Mouse (Mus musculus) midbrain, embryonic 15.5 days (tissue): ENCODE measurements around the gene Chst12. TPM values are rescaled to one million over a fixed set of nuclear protein-coding genes. Genes with fewer than 3 reads are reported as not detected.

Experiments
- ATAC-seq: fragments of 200-750 bp; cut with Nextera tagmentation; replicated peaks from 2 replicates; pipeline ENCODE4 v1.8.0; 2017; ENCODE audit warnings: moderate TSS enrichment
- H3K27ac ChIP-seq: fragments of 300-500 bp; sonication (generic); 2 replicates; pipeline ENCODE4 v1.5.1; 2015; ENCODE audit warnings: mild to moderate bottlenecking, inconsistent platforms
- H3K27me3 ChIP-seq: fragments of 300-500 bp; sonication (generic); replicated peaks from 2 replicates; pipeline ENCODE4 v1.6.1; 2015; ENCODE audit warnings: inconsistent platforms
- H3K36me3 ChIP-seq: fragments of 300-500 bp; sonication (generic); replicated peaks from 2 replicates; pipeline ENCODE4 v1.6.1; 2015; ENCODE audit warnings: inconsistent platforms
- H3K4me1 ChIP-seq: fragments of 300-500 bp; sonication (generic); 2 replicates; pipeline ENCODE4 v1.6.1; 2015; ENCODE audit warnings: inconsistent platforms
- H3K4me2 ChIP-seq: fragments of 300-500 bp; sonication (generic); 2 replicates; pipeline ENCODE4 v1.6.1; 2015; ENCODE audit warnings: inconsistent platforms, mild to moderate bottlenecking, moderate library complexity
- H3K4me3 ChIP-seq: fragments of 300-500 bp; sonication (generic); 2 replicates; pipeline ENCODE4 v1.5.1; 2015; ENCODE audit warnings: mild to moderate bottlenecking, inconsistent platforms
- H3K9ac ChIP-seq: fragments of 300-500 bp; sonication (generic); 2 replicates; pipeline ENCODE4 v1.6.1; 2015; ENCODE audit warnings: mild to moderate bottlenecking, inconsistent platforms
- H3K9me3 ChIP-seq: fragments of 300-500 bp; sonication (generic); 2 replicates; pipeline ENCODE4 v1.6.1; 2016; ENCODE audit warnings: inconsistent platforms
- WGBS: fragments of 180-500 bp; shearing (Covaris S2); methylation state at CpG from one replicate; pipeline ENCODE4 v1.1.7; 2015; ENCODE audit warnings: mixed read lengths; 5-methylcytosine and 5-hydroxymethylcytosine counted together
- polyA plus RNA-seq: library from polyadenylated mRNA; unstranded; fragments of >200 nt; fragmentation: Nextera tagmentation; extraction: Ambion mirVana; gene quantifications from 2 replicates; pipeline ENCODE4 v1.2.1, GENCODE M21; 2015

Gene Chst12
- polyA plus RNA-seq, 1 experiment from 2014 or later = 25.1 TPM

- no peak overlapping the region for H3K27ac ChIP-seq
- ATAC-seq = no peak
- H3K36me3 ChIP-seq = no peaks in the 10 kb centered on the region
- no peaks in the 10 kb centered on the region for H3K27me3 ChIP-seq
- no peak overlapping the region for H3K4me3 ChIP-seq
- no peak overlapping the region for H3K4me2 ChIP-seq
- no peaks in the 10 kb centered on the region for H3K9me3 ChIP-seq
- H3K9ac ChIP-seq = no peak overlapping the region
- H3K4me1 ChIP-seq = peaks cover 4% of the 10 kb centered on the region
- WGBS = 65% methylated on average over 4 of the region's 4 CpGs
Measured at GRCm38 (mm10) chr5:140566271-140566670, 60.9 kb downstream of the Chst12 start.

- no peak for ATAC-seq
- no peaks in the 10 kb centered on the region for H3K36me3 ChIP-seq
- no peak overlapping the region for H3K4me3 ChIP-seq
- H3K4me2 ChIP-seq = no peak overlapping the region
- no peaks in the 10 kb centered on the region for H3K9me3 ChIP-seq
- H3K27ac ChIP-seq = no peak overlapping the region
- no peaks in the 10 kb centered on the region for H3K27me3 ChIP-seq
- no peak overlapping the region for H3K9ac ChIP-seq
- peaks cover 4% of the 10 kb centered on the region for H3K4me1 ChIP-seq
- 63% methylated on average over 11 of the region's 11 CpGs for WGBS
Measured at GRCm38 (mm10) chr5:140567321-140567720, 62.0 kb downstream of the Chst12 start.

GRCm38 (mm10) chr5:140567751-140568150, 62.4 kb downstream of the Chst12 start:
- no peak overlapping the region for H3K9ac ChIP-seq
- ATAC-seq = no peak
- WGBS = 92% methylated on average over 5 of the region's 5 CpGs
- no peaks in the 10 kb centered on the region for H3K9me3 ChIP-seq
- no peak overlapping the region for H3K4me2 ChIP-seq
- no peak overlapping the region for H3K4me3 ChIP-seq
- no peaks in the 10 kb centered on the region for H3K27me3 ChIP-seq
- H3K27ac ChIP-seq = no peak overlapping the region
- H3K36me3 ChIP-seq = no peaks in the 10 kb centered on the region
- peaks cover 4% of the 10 kb centered on the region for H3K4me1 ChIP-seq

- no peak overlapping the region for H3K4me3 ChIP-seq
- H3K9ac ChIP-seq = no peak overlapping the region
- no peak overlapping the region for H3K4me2 ChIP-seq
- H3K36me3 ChIP-seq = no peaks in the 10 kb centered on the region
- no peak overlapping the region for H3K27ac ChIP-seq
- H3K4me1 ChIP-seq = peaks cover 4% of the 10 kb centered on the region
- no peak for ATAC-seq
- no peaks in the 10 kb centered on the region for H3K27me3 ChIP-seq
- WGBS = 44% methylated on average over 10 of the region's 10 CpGs
- H3K9me3 ChIP-seq = no peaks in the 10 kb centered on the region
Measured at GRCm38 (mm10) chr5:140568321-140568970, 63.1 kb downstream of the Chst12 start.

- no peak for ATAC-seq
Measured at GRCm38 (mm10) chr5:140569032-140569595, 63.8 kb downstream of the Chst12 start.

GRCm38 (mm10) chr5:140570223-140570870, 65.0 kb downstream of the Chst12 start:
- no peak overlapping the region for H3K4me3 ChIP-seq
- 89% methylated on average over 13 of the region's 13 CpGs for WGBS
- H3K9me3 ChIP-seq = no peaks in the 10 kb centered on the region
- H3K27me3 ChIP-seq = no peaks in the 10 kb centered on the region
- H3K4me1 ChIP-seq = peaks cover 4% of the 10 kb centered on the region
- no peaks in the 10 kb centered on the region for H3K36me3 ChIP-seq
- no peak for ATAC-seq
- no peak overlapping the region for H3K4me2 ChIP-seq
- H3K9ac ChIP-seq = no peak overlapping the region
- no peak overlapping the region for H3K27ac ChIP-seq

More at GRCm38 (mm10) chr5:140569032-140569595, 63.8 kb downstream of the Chst12 start:
- Histone ChIP-seq H3K9ac (no peak overlapping the region), H3K27ac (no peak overlapping the region), H3K9me3 (no peaks in the 10 kb centered on the region), H3K4me1 (peaks cover 4% of the 10 kb centered on the region), H3K4me2 (no peak overlapping the region), H3K4me3 (no peak overlapping the region), H3K36me3 (no peaks in the 10 kb centered on the region), H3K27me3 (no peaks in the 10 kb centered on the region)
- 89% methylated on average over 16 of the region's 16 CpGs for WGBS

GRCm38 (mm10) chr5:140571201-140571600, 65.9 kb downstream of the Chst12 start:
- Histone ChIP-seq H3K27ac (no peak overlapping the region), H3K4me3 (no peak overlapping the region), H3K36me3 (no peaks in the 10 kb centered on the region), H3K27me3 (no peaks in the 10 kb centered on the region), H3K4me2 (no peak overlapping the region), H3K9ac (no peak overlapping the region), H3K9me3 (no peaks in the 10 kb centered on the region), H3K4me1 (peaks cover 4% of the 10 kb centered on the region)
- ATAC-seq = no peak
- 60% methylated on average over 4 of the region's 4 CpGs for WGBS

GRCm38 (mm10) chr5:140571673-140572072, 66.3 kb downstream of the Chst12 start:
- H3K27ac ChIP-seq = no peak overlapping the region
- H3K9me3 ChIP-seq = no peaks in the 10 kb centered on the region
- H3K4me3 ChIP-seq = no peak overlapping the region
- WGBS = 71% methylated on average over 10 of the region's 10 CpGs
- ATAC-seq = no peak
- H3K4me1 ChIP-seq = peaks cover 4% of the 10 kb centered on the region
- H3K27me3 ChIP-seq = no peaks in the 10 kb centered on the region
- H3K9ac ChIP-seq = no peak overlapping the region
- no peaks in the 10 kb centered on the region for H3K36me3 ChIP-seq
- H3K4me2 ChIP-seq = no peak overlapping the region

GRCm38 (mm10) chr5:140572611-140573010, 67.3 kb downstream of the Chst12 start:
- no peak overlapping the region for H3K9ac ChIP-seq
- no peak for ATAC-seq
- no peak overlapping the region for H3K4me3 ChIP-seq
- H3K27ac ChIP-seq = no peak overlapping the region
- peaks cover 4% of the 10 kb centered on the region for H3K4me1 ChIP-seq
- H3K4me2 ChIP-seq = no peak overlapping the region
- H3K9me3 ChIP-seq = no peaks in the 10 kb centered on the region
- H3K27me3 ChIP-seq = no peaks in the 10 kb centered on the region
- WGBS = 80% methylated on average over 6 of the region's 6 CpGs
- no peaks in the 10 kb centered on the region for H3K36me3 ChIP-seq

Other genes starting within 250 kb of the Chst12 start
- 35.4 and 37.2 TPM in 2 replicates for gene Mad1l1, start 184.0 kb upstream of the Chst12 start, polyA plus RNA-seq
- 22.3 and 23.4 TPM in 2 replicates for gene Nudt1, start 183.9 kb upstream of the Chst12 start, polyA plus RNA-seq
- gene Mrm2, start 173.7 kb upstream of the Chst12 start, polyA plus RNA-seq = 21.8 and 21.9 TPM in 2 replicates
- gene Snx8, start 116.3 kb upstream of the Chst12 start, polyA plus RNA-seq = 40.5 and 41.4 TPM in 2 replicates
- gene Eif3b, start 86.2 kb upstream of the Chst12 start, polyA plus RNA-seq = 78.4 and 91.4 TPM in 2 replicates
- not detected in 2 replicates for gene Gm4869, start 59.9 kb upstream of the Chst12 start, polyA plus RNA-seq
- gene Grifin, start 59.5 kb downstream of the Chst12 start, polyA plus RNA-seq = 0.41 TPM in 1 of 2 replicates, not detected in the other
- gene Lfng, start 101.8 kb downstream of the Chst12 start, polyA plus RNA-seq = 20.4 and 21.8 TPM in 2 replicates
- gene Ttyh3, start 143.5 kb downstream of the Chst12 start, polyA plus RNA-seq = 80.3 and 84.2 TPM in 2 replicates
- gene Iqce, start 196.8 kb downstream of the Chst12 start, polyA plus RNA-seq = 27.4 and 32.2 TPM in 2 replicates
- gene Brat1, start 199.5 kb downstream of the Chst12 start, polyA plus RNA-seq = 25.4 and 25.9 TPM in 2 replicates
- gene Amz1, start 218.6 kb downstream of the Chst12 start, polyA plus RNA-seq = 5.0 and 5.2 TPM in 2 replicates